Mouse (Mus musculus): Measurements from ENCODE around the gene Cyth2.

GRCm38 (mm10) chr7:45820913-45821312 lies 6.5 kb upstream of the Cyth2 start:
- no peak for TF ChIP-seq CTCF (IDR thresholded peaks at IDR 0.05; ENCODE audit: low read depth)
- TF ChIP-seq EP300 (IDR thresholded peaks at IDR 0.05; ENCODE audit: low read depth) = no peak

All from liver, postnatal 0 days (tissue).